Mouse (Mus musculus) megakaryocyte, embryonic 14.5 days (primary cell): ENCODE results near the gene Dydc1.

Experiments used
- FLI1 ChIP-seq: IDR thresholded peaks from 2 replicates; pipeline ENCODE4 v1.6.1; 2012; ENCODE audit warnings: low read length, inconsistent platforms, mixed read lengths
- GATA1 ChIP-seq: IDR thresholded peaks from 3 replicates; pipeline ENCODE4 v1.6.1; 2012; ENCODE audit warnings: mixed read lengths, low read length, inconsistent platforms, borderline replicate concordance

DNA sequence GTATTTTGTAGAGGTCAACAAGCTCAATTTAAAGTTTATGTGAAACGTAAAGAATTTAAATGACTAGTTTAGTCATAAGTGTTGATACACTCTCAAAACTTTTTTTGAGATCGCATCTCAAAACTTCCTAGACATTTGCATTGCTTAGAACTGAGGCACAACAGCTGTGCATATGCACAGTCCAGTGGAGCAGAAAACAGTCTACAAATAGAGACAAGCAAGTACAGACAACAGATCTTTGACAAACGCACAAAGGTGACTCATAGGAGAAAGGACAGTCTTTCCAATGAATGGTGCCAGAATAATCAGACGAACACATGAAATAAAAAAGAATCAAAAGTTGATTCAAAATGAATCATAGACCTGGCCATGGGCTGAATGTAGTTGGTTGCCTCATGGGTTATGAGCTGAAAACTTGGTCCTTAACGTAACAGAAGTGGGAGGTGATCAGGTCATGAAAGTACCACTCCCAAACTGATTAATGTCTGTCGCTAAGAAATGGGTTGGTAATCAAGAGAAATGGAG, 41.7 kb upstream of the Dydc1 start:
- TF ChIP-seq FLI1 (no peak), GATA1 (no peak)
